Comparison of ENCODE assay signal across 9 mouse cellular contexts in the genomic region with DNA sequence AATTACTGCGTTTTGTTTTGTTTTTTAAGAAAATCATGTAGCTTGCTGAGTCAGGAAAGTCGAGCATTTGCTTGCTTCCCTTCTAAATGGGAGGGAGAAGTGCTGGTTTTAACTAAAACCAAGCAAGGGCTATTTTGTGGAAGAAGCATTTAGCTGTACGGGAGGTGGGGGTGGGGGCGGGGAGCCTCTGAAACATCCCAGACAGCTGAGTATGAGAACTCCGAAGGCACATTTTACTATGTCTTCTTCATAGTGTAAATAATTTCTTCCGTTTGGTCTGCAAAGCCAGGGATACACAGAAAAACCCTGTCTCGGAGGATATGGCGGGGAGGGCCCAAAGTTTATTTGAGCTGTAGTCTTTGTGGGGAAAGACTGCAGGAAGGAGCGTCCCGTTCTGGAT. TPM values are rescaled to one million over a fixed set of nuclear protein-coding genes. Genes with fewer than 3 reads are reported as not detected.
DNase-seq lines count a peak whose midpoint lies in the region; ATAC-seq and TF ChIP-seq lines count a peak whose summit lies in the region.
"Had no signal": no experiment of that assay in that cellular context is flagged by ENCODE, and none has a peak within 500 bp of the region (broad histone marks: within the 10 kb centered on the region; RNA-seq: fewer than 3 reads in every experiment).

No protein-coding gene starts in this region.

- no peak for TF ChIP-seq CTCF in lung, adult 2 months (IDR thresholded peaks at IDR 0.05; ENCODE audit: insufficient read depth, low read length)
- no peak for TF ChIP-seq CTCF in small intestine, adult 2 months (IDR thresholded peaks at IDR 0.05; ENCODE audit: extremely low read depth, insufficient read length, insufficient replicate concordance, low read depth, low read length)

- TF ChIP-seq POLR2A in lung, adult 2 months (IDR thresholded peaks at IDR 0.05; ENCODE audit: borderline replicate concordance, extremely low read depth, low read depth, low read length) = no peak
- TF ChIP-seq POLR2A in limb, embryonic 14.5 days (IDR thresholded peaks at IDR 0.05; ENCODE audit: borderline replicate concordance, extremely low read depth, insufficient read depth, insufficient read length) = no peak
- no peak for TF ChIP-seq POLR2A in small intestine, adult 2 months (IDR thresholded peaks at IDR 0.05; ENCODE audit: low read depth, low read length)

- no peaks in the 10 kb centered on the region; the same call in 1 of the 2 replicates for H3K4me1 ChIP-seq in lung, embryonic 16.5 days (replicated peaks; ENCODE audit: control insufficient read depth, insufficient read depth, low read length)
- no peaks in the 10 kb centered on the region for H3K4me1 ChIP-seq in lung, adult 2 months (ENCODE audit: control insufficient read depth, insufficient read depth, low read length)
- peaks cover 4% of the 10 kb centered on the region for H3K4me1 ChIP-seq in forebrain, embryonic 13.5 days
- 0 out of 2 replicates have a peak, but pooled peaks cover 6% of the 10 kb centered on the region for H3K4me1 ChIP-seq in limb, embryonic 14.5 days (ENCODE audit: control insufficient read depth, insufficient read depth, low read length)
- H3K4me1 ChIP-seq in small intestine, adult 2 months (ENCODE audit: control insufficient read depth, insufficient read depth, insufficient read length, low read length) = peaks cover 5% of the 10 kb centered on the region; the same call in 1 of the 2 replicates

- peak overlapping the region; percentile 70 for H3K4me3 ChIP-seq in lung, embryonic 16.5 days (ENCODE audit: low read length)
- H3K4me3 ChIP-seq in lung, adult 2 months (replicated peaks; ENCODE audit: extremely low read depth, low read depth, low read length) = no peak overlapping the region
- H3K4me3 ChIP-seq in forebrain, embryonic 13.5 days = peak overlapping the region; percentile 42
- H3K4me3 ChIP-seq in limb, embryonic 14.5 days (replicated peaks; ENCODE audit: low read length) = peak overlapping the region; percentile 45
- peak overlapping the region; percentile 72 for H3K4me3 ChIP-seq in small intestine, adult 2 months (ENCODE audit: low read depth, low read length)

- H3K36me3 ChIP-seq in lung, embryonic 16.5 days (ENCODE audit: control insufficient read depth, insufficient read depth, low read length) = no peaks in the 10 kb centered on the region
- no peaks in the 10 kb centered on the region for H3K36me3 ChIP-seq in forebrain, embryonic 13.5 days (ENCODE audit: poor library complexity, severe bottlenecking)
- no peaks in the 10 kb centered on the region for H3K36me3 ChIP-seq in limb, embryonic 14.5 days (ENCODE audit: control insufficient read depth, insufficient read depth, low read length)
- H3K36me3 ChIP-seq in small intestine, adult 2 months (ENCODE audit: control insufficient read depth, insufficient read depth, low read length) = no peaks in the 10 kb centered on the region

- peak; percentile 67 for ATAC-seq in lung, embryonic 16.5 days (ENCODE audit: low read depth)
- no peak; the same call in none of the 2 replicates for ATAC-seq in forebrain, embryonic 13.5 days
- ATAC-seq in limb, embryonic 14.5 days (ENCODE audit: low FRiP score, low read depth) = peak; percentile 45

- peak overlapping the region; percentile 64 for H3K9ac ChIP-seq in lung, embryonic 16.5 days (ENCODE audit: low read length)
- H3K9ac ChIP-seq in forebrain, embryonic 13.5 days = peak overlapping the region; percentile 68
- H3K9ac ChIP-seq in limb, embryonic 14.5 days (ENCODE audit: low read depth, low read length, severe bottlenecking) = peak overlapping the region; percentile 55

- peak overlapping the region; percentile 70 for H3K4me2 ChIP-seq in lung, embryonic 16.5 days (ENCODE audit: low read depth, low read length)
- peak overlapping the region; percentile 55 for H3K4me2 ChIP-seq in forebrain, embryonic 13.5 days
- H3K4me2 ChIP-seq in limb, embryonic 14.5 days (replicated peaks; ENCODE audit: low read depth, low read length, severe bottlenecking) = peak overlapping the region; percentile 54

- DNase-seq in lung, adult 2 months = no peak
- DNase-seq in limb, embryonic 14.5 days (ENCODE audit: low spot score) = no peak
- no peak for DNase-seq in thymus, postnatal 14 days
- DNase-seq in left cerebral cortex, adult 18-20 months (ENCODE audit: low spot score in 2 of 2) = no peak
- DNase-seq in cerebellum, postnatal 36 days = no peak

- peak overlapping the region; percentile 95 for H3K27ac ChIP-seq in lung, embryonic 16.5 days (ENCODE audit: low read length)
- H3K27ac ChIP-seq in forebrain, embryonic 13.5 days = peak overlapping the region; percentile 99
- peak overlapping the region; percentile 96 for H3K27ac ChIP-seq in limb, embryonic 14.5 days (replicated peaks; ENCODE audit: low read depth, low read length)
- no peak overlapping the region; the same call in 1 of the 2 replicates for H3K27ac ChIP-seq in small intestine, adult 2 months (ENCODE audit: insufficient read depth, low read depth, low read length)

- no peaks in the 10 kb centered on the region for H3K9me3 ChIP-seq in lung, embryonic 16.5 days (ENCODE audit: control insufficient read depth, low read length)
- no peaks in the 10 kb centered on the region for H3K9me3 ChIP-seq in forebrain, embryonic 13.5 days (replicated peaks)
- H3K9me3 ChIP-seq in limb, embryonic 14.5 days (ENCODE audit: control insufficient read depth, low read length) = no peaks in the 10 kb centered on the region

- H3K27me3 ChIP-seq in lung, embryonic 16.5 days (ENCODE audit: control insufficient read depth, insufficient read depth, low read depth, low read length) = no peaks in the 10 kb centered on the region
- no peaks in the 10 kb centered on the region for H3K27me3 ChIP-seq in forebrain, embryonic 13.5 days
- H3K27me3 ChIP-seq in limb, embryonic 14.5 days (ENCODE audit: control insufficient read depth, insufficient read depth, low read length) = no peaks in the 10 kb centered on the region
- H3K27me3 ChIP-seq in small intestine, adult 2 months (ENCODE audit: control insufficient read depth, insufficient read depth, low read length) = no peaks in the 10 kb centered on the region

- 2% methylated on average over 10 of the region's 10 CpGs for WGBS in lung, embryonic 16.5 days
- WGBS in lung, adult 2 months = 22% methylated on average over 10 of the region's 10 CpGs
- 3% methylated on average over 10 of the region's 10 CpGs for WGBS in forebrain, embryonic 13.5 days
- WGBS in limb, embryonic 14.5 days = 6% methylated on average over 10 of the region's 10 CpGs
- WGBS in small intestine, adult 2 months = 39% methylated on average over 10 of the region's 10 CpGs

RNA-seq across cellular contexts. Expression of a gene that starts 5.0 kb away (rescaled TPM):
- 0.11 TPM in 1 of 2 replicates, not detected in the other for polyA plus RNA-seq in lung, embryonic 16.5 days (2015; fragmentation: Nextera tagmentation; extraction: Ambion mirVana)
- not detected in 2 replicates for polyA plus RNA-seq in lung, adult 2 months (2012; rRNA removed)
- polyA plus RNA-seq in forebrain, embryonic 13.5 days (2015; fragmentation: Nextera tagmentation; extraction: Ambion mirVana) = 1.1 and 1.5 TPM in 2 replicates
- not detected in 2 replicates for polyA plus RNA-seq in limb, embryonic 14.5 days (2012; rRNA removed)
- 0.35 TPM in 1 of 2 replicates, not detected in the other for polyA plus RNA-seq in limb, embryonic 14.5 days (2014; fragmentation: Nextera tagmentation; extraction: Ambion mirVana)
- polyA plus RNA-seq in small intestine, adult 2 months (2012; rRNA removed) = not detected in 2 replicates
- 10 to 100 TPM; 21.3 to 24.8 TPM for total RNA-seq in left cerebral cortex, adult 18-20 months (2021)
- total RNA-seq: adrenal gland, adult 18-20 months had no signal

RNA-seq across cellular contexts. Expression of a gene that starts 17.6 kb away (rescaled TPM):
- polyA plus RNA-seq in lung, embryonic 16.5 days (2015; fragmentation: Nextera tagmentation; extraction: Ambion mirVana) = 5.6 and 7.3 TPM in 2 replicates
- polyA plus RNA-seq in lung, adult 2 months (2012; rRNA removed) = 38.0 and 46.1 TPM in 2 replicates
- polyA plus RNA-seq in forebrain, embryonic 13.5 days (2015; fragmentation: Nextera tagmentation; extraction: Ambion mirVana) = 30.1 and 35.2 TPM in 2 replicates
- 111 and 139 TPM in 2 replicates for polyA plus RNA-seq in limb, embryonic 14.5 days (2012; rRNA removed)
- polyA plus RNA-seq in limb, embryonic 14.5 days (2014; fragmentation: Nextera tagmentation; extraction: Ambion mirVana) = 8.4 and 11.1 TPM in 2 replicates
- 7.3 and 14.5 TPM in 2 replicates for polyA plus RNA-seq in small intestine, adult 2 months (2012; rRNA removed)
- total RNA-seq in left cerebral cortex, adult 18-20 months (2021) = 100 to 1,000 TPM; 685 to 702 TPM

RNA-seq across cellular contexts. Expression of a gene that starts 27.2 kb away (rescaled TPM):
- 70.1 and 73.4 TPM in 2 replicates for polyA plus RNA-seq in lung, embryonic 16.5 days (2015; fragmentation: Nextera tagmentation; extraction: Ambion mirVana)
- polyA plus RNA-seq in lung, adult 2 months (2012; rRNA removed) = 12.8 and 21.6 TPM in 2 replicates
- 215 and 228 TPM in 2 replicates for polyA plus RNA-seq in forebrain, embryonic 13.5 days (2015; fragmentation: Nextera tagmentation; extraction: Ambion mirVana)
- 140 and 149 TPM in 2 replicates for polyA plus RNA-seq in limb, embryonic 14.5 days (2012; rRNA removed)
- 85.9 and 86.1 TPM in 2 replicates for polyA plus RNA-seq in limb, embryonic 14.5 days (2014; fragmentation: Nextera tagmentation; extraction: Ambion mirVana)
- polyA plus RNA-seq in small intestine, adult 2 months (2012; rRNA removed) = 0.70 and 0.84 TPM in 2 replicates
- 10 to 100 TPM; 12.2 to 12.3 TPM for total RNA-seq in left cerebral cortex, adult 18-20 months (2021)

RNA-seq across cellular contexts. Expression of a gene that starts 38.9 kb away (rescaled TPM):
- 0.33 and 0.38 TPM in 2 replicates for polyA plus RNA-seq in lung, embryonic 16.5 days (2015; fragmentation: Nextera tagmentation; extraction: Ambion mirVana)
- polyA plus RNA-seq in lung, adult 2 months (2012; rRNA removed) = 0.58 and 1.2 TPM in 2 replicates
- polyA plus RNA-seq in forebrain, embryonic 13.5 days (2015; fragmentation: Nextera tagmentation; extraction: Ambion mirVana) = 1.6 and 1.7 TPM in 2 replicates
- 6.3 and 7.4 TPM in 2 replicates for polyA plus RNA-seq in limb, embryonic 14.5 days (2012; rRNA removed)
- 0.29 and 0.61 TPM in 2 replicates for polyA plus RNA-seq in limb, embryonic 14.5 days (2014; fragmentation: Nextera tagmentation; extraction: Ambion mirVana)
- polyA plus RNA-seq in small intestine, adult 2 months (2012; rRNA removed) = 0.09 TPM in 1 of 2 replicates, not detected in the other
- total RNA-seq in left cerebral cortex, adult 18-20 months (2021) = 1 to 10 TPM; 1.1 to 1.4 TPM
- total RNA-seq: adrenal gland, adult 18-20 months had no signal

RNA-seq across cellular contexts. Expression of a gene that starts 47.2 kb away (rescaled TPM):
- not detected in 2 replicates for polyA plus RNA-seq in lung, embryonic 16.5 days (2015; fragmentation: Nextera tagmentation; extraction: Ambion mirVana)
- polyA plus RNA-seq in lung, adult 2 months (2012; rRNA removed) = 0.14 and 0.18 TPM in 2 replicates
- polyA plus RNA-seq in forebrain, embryonic 13.5 days (2015; fragmentation: Nextera tagmentation; extraction: Ambion mirVana) = 0.48 TPM in 1 of 2 replicates, not detected in the other
- 0.53 and 0.58 TPM in 2 replicates for polyA plus RNA-seq in limb, embryonic 14.5 days (2012; rRNA removed)
- polyA plus RNA-seq in limb, embryonic 14.5 days (2014; fragmentation: Nextera tagmentation; extraction: Ambion mirVana) = not detected in 2 replicates
- polyA plus RNA-seq in small intestine, adult 2 months (2012; rRNA removed) = not detected in 2 replicates
- total RNA-seq in left cerebral cortex, adult 18-20 months (2021) = under 1 TPM; 0.40 to 0.58 TPM
- total RNA-seq: adrenal gland, adult 18-20 months had no signal
